Mouse (Mus musculus) thymus, adult 2 months (tissue): ENCODE results near the gene Atp4b.

Source experiments
- CTCF ChIP-seq: fragments of 200-500 bp; IDR thresholded peaks from 2 replicates; pipeline ENCODE4 v1.5.1; 2012; ENCODE audit warnings: mild to moderate bottlenecking, control low read depth, low read length, moderate library complexity, borderline replicate concordance; ENCODE audit not compliant: control insufficient read depth, poor library complexity, insufficient read depth; ENCODE audit errors: extremely low read depth
- POLR2A ChIP-seq: fragments of 200-500 bp; IDR thresholded peaks from 2 replicates; pipeline ENCODE4 v1.6.1; 2012; ENCODE audit warnings: mild to moderate bottlenecking, low read length, control low read depth, moderate library complexity; ENCODE audit not compliant: control insufficient read depth, poor library complexity, insufficient read depth; ENCODE audit errors: extremely low read depth

- no peak for TF ChIP-seq CTCF
- no peak for TF ChIP-seq POLR2A
Observed at GRCm38 (mm10) chr8:13396725-13397124, at the start of gene Atp4b.
